Mouse (Mus musculus) olfactory bulb, adult 2 months (tissue): ENCODE measurements around the gene Gm28043.

Source experiments
- CTCF ChIP-seq: fragments of 200-500 bp; IDR thresholded peaks from 2 replicates; pipeline ENCODE4 v1.5.1; 2012; ENCODE audit warnings: low read depth, mild to moderate bottlenecking, low read length, moderate library complexity; ENCODE audit not compliant: insufficient read depth
- POLR2A ChIP-seq: fragments of 200-500 bp; IDR thresholded peaks from 2 replicates; pipeline ENCODE4 v1.6.1; 2012; ENCODE audit warnings: mild to moderate bottlenecking, low read depth, low read length, moderate library complexity; ENCODE audit not compliant: insufficient read depth

DNA sequence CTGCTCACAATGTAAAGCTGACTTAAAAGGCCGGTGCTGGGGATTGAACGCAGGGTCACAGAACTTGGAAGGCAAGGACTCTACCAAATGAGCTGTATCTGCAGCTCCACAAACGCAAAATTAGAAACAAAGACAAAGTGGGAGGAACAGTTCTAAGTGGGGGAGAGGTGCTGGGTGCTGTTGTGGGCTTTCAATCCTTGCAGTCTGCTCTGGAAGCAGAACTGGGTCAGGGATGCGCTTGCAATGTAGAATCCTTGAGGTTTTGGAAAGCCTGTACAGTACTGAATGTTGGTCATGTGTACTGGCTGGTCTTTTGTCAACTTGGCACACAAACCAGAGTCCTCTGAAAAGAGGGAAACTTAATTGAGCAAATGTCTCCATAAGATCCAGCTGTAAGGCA is 940 bp downstream of the Gm28043 start:
- TF ChIP-seq POLR2A (no peak), CTCF (no peak)
